Mouse (Mus musculus) adrenal gland, postnatal 14 days (tissue): ENCODE measurements around the gene Cops2. TPM values are rescaled to one million over a fixed set of nuclear protein-coding genes. Genes with fewer than 3 reads are reported as not detected.

Experiments used
- DNase-seq: peaks from one replicate; pipeline ENCODE4 v3.0.0; 2021; ENCODE audit warnings: mixed read lengths
- total RNA-seq: library from RNA; stranded (reverse); gene quantifications from 2 replicates; pipeline ENCODE4 v1.2.3, GENCODE M21; 2021

Gene Cops2
- total RNA-seq, 1 experiment from 2014 or later = 137 TPM

DNA sequence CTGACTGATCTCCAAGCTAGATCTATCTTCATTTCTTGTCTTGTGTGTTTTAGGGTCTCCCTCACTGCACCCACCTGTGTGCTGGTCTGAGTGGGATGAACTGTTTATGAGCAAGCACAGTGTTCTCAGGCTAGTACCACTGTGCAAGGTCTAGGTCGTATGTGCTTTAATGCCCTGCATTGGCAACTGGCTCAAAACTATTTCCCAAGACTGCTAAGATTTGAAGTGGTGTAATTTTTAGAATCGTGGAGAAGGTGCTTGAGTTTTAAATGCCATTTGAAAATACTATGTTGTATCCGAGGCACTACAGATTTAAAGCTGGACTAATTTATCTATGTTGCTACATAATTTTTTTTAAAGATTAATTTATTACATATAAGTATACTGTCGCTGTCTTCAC is 31.0 kb downstream of the Cops2 start:
- DNase-seq = no peak

DNA sequence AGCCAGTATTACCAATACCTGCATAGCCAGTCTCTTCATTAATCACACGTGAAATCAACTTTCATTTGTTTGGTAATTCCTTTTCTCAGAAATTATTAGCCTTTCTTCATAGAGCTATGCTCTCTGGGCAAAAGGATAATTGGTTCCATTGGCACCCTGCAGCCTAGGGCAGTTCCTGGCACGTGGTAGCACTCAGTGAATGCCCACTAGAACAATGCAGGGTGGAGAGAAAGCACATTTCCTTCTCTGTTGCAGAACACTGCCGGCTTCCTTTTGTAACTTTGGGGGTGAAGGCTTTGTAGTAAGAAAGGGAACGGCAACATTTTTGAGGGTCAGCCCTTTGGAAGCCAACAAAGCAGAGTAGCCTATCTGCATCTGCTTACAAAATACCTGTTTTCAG is 32.7 kb downstream of the Cops2 start:
- no peak for DNase-seq

DNA sequence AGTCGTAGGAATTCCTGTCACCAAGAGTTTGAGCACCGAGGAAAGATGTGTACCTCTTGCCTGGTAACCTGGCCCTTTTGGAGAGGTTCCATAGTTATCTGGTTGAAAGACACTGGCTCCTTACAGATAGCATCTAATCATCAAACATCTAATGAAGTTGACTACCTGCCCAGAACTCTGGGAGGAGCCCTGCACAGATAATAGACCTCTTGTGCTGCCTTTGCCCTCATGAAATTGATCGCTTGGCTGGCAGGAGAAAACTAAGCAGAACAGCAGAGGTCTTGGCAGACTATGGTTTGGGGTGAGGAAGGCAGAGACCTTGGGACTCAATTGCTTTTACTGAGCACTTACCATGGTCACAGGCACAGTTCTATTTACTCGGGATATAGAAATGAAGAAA is 38.5 kb downstream of the Cops2 start:
- DNase-seq = no peak

DNA sequence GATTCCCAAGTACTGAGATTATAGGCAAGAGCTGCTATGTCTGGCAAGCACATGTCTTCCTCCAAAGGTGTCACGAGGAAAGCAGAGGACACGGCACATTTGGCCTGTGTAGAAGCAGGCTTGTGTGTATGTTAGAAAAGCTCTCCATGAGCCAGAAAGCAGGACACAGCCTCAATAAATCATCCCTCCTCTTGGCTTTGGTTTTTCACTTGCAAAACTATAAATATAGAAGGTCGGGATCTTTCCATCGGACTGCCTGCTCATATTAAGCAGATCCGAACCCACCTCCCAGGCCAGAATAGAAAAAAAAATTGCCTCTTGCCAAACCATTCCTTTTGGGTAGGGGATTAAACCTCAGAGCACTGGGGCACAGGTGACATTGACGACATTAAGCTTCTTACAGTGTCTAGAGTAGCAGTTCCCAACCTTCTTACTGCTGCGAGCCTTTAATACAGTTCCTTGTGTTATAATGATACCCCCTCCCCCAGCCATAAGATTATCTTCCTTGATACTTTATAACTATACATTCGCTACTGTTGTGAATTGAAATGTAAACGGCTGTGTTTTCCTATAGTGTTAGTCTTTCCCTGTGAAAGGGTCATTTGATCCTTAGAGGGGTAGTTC is 44.9 kb downstream of the Cops2 start:
- DNase-seq = no peak

DNA sequence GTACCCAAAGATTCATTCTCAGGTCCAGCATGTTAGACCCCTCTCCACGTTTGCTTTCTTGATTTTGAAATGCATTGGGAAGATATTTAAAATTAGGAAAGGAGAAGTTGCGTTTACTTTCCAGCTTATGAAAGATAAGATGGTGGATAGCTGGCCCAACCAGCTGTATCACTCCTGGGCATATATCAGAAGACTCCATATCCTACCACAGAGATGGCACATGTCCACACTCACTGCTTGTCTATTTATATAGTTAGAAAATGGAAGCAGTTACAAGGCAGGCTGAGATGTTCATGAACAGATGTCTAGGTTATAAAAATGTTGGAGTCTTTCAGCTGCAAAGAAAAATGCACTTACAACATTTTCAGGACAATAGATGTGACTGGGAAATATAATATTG is 47.6 kb downstream of the Cops2 start:
- DNase-seq = no peak

DNA sequence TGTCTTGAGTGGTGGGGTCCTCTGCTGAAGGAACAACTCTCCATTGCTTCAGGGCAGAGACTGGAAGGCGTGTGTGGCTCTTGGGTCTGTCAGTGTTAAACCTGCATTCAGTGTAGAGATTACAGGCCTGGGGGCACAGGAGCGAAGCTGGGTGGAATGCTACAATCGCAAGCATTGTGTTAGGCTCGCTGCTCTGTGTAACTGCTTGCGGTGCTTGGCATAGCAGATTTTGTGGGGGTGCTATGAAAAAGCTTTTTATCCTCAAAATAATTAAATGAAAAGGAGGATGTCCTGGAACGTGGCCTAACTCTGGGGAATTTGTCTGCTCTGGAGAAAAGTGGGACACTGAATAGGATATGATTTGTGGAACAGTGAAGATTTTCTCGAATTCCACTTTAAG is 49.4 kb downstream of the Cops2 start:
- DNase-seq = no peak

DNA sequence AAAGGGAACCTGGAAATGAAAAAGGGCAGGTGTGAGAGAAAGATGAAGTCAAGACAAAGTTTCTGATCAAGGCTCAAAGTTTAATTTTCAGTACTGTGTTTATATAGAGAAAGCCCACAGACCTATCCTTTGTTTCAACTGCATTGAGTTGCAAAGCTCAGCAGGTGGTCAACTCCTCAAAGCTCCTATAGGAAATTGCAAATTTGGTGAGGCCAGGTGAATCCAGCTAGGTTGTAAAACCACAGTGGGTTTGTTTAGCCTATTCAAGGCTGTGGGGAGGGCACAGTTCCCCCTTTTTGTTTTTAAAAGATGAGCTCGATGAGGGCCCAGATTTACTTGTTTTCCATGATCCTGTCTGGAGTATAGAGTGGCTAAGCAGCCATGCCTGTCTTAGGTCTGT is 53.1 kb downstream of the Cops2 start:
- DNase-seq = no peak

DNA sequence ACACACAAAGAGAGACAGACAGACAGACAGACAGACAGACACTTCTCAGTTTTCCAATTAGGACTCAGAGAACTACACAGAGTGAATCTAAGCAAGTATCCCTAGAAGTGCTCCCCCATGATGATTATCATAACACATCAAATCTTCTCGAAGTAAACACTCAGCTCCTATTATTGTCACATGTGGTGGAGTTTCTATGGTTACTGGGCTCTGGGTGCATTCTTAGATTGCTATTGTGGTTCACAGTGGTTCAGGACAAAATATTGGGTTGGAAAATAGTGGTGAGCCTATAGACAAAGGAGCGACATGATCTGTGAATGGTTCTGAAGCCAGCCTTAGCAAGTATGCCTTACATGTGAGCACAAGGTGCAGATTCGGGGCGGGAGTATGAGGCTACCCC is 57.0 kb downstream of the Cops2 start:
- DNase-seq = no peak

DNA sequence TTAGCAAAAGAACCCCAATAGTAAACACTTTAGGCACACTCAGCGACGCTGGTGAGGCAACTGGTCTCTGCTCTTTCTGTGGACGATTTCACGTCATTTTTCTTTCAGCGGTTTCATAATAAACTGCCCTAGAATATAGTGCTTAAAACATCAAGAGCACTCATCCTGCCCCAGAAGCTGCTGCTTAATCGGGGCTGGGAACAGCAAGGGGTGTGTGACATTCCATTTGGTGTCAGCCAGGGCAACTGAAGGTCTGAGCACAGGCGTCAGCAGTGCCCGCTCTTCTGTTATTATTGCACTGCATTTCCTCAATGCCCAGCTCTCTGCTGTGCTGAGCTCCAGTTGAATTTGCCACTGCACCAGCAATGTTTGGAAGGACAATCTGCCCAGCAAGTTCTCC is 57.9 kb downstream of the Cops2 start:
- no peak for DNase-seq

DNA sequence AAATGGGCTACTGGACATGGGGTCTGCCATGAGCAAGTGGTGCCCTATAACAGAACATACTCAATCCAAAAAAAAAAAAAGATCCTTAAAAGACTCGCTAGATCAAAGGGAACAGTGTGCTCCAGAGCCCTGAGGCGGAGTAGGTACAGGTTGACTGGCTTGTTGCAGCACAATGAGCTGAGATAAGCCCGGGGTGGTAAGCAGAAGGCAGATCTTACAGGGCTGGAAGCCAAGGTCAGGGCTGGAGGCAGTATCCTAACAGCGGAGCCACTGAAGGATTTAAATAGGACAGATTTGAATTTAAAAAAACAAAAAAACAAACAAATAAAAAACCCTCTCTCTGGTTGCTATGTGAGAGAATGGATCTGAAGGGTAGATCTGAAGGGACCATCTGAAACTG is 58.5 kb downstream of the Cops2 start:
- peak; percentile 58 for DNase-seq

DNA sequence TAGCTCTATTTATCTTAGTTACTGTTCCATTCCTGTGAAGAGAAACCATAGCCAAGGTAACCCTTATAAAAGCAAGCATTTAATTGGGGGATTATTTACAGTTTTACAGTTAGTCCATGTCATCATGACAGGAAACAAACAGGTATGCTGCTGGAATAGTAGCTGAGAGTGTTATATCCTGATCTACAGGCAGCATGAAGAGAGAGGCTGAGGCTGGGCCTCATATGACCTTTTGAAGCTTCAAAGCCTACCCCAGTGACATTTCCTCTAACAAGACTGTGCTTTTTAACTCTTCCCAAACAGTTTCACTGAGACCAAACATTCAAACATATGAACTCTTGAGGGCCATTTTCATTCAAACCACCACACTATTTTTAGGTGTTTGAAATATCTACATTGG is 61.1 kb downstream of the Cops2 start:
- DNase-seq = no peak

DNA sequence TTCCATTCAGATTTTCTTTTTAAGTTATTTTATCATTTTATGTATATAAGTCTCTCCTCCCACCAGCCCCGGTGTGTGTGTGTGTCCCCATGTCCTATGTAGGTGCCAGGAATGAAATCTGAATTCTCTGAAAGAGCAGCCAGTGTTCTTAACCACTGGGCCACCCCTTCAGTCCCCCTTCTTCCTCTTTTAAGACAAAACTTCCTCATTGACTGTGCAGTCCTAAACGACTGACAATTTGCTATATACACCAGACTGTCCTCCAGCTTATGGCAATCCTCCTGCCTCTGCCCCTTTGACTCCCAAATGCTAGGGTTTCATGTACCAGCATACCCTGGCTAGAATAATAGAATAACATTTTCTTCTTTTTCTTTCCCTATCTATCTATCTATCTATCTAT is 63.8 kb downstream of the Cops2 start:
- no peak for DNase-seq

DNA sequence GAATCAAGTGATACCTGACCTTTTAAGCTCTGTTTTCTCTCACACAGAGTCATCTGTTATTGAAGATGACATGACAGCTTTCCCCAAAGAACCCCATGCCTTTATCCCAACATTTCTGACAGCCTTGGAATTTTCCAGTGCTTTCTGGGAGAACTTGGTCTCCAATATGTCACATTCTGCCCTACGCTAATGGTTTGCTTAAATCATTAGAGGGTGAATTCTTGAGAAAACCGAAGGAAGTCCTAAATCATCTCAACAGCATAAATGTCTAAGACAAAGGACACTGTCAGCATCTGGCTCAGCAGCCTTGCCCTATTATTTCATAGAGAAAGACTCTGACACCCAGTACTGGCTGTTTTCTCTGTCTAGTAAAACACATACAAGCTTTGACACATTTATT is 64.8 kb downstream of the Cops2 start:
- no peak for DNase-seq

DNA sequence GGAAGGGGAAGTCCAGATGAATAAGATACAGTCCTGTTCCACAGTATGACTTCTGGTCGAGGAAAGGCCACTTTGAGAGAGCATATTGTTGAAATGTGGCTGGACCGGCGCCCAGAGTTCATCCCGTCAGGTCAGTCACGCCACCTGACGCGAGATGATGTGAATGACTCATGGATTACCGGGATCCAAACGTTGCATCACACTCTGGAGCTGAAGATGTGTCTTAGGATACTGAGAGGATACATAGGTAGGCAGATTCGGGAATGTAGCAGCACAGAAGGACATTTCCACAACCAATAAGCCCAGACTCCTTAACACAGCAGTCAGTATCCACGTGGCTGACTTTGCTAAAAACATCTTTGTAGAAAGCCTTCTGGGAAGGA is 66.1 kb downstream of the Cops2 start:
- no peak for DNase-seq

DNA sequence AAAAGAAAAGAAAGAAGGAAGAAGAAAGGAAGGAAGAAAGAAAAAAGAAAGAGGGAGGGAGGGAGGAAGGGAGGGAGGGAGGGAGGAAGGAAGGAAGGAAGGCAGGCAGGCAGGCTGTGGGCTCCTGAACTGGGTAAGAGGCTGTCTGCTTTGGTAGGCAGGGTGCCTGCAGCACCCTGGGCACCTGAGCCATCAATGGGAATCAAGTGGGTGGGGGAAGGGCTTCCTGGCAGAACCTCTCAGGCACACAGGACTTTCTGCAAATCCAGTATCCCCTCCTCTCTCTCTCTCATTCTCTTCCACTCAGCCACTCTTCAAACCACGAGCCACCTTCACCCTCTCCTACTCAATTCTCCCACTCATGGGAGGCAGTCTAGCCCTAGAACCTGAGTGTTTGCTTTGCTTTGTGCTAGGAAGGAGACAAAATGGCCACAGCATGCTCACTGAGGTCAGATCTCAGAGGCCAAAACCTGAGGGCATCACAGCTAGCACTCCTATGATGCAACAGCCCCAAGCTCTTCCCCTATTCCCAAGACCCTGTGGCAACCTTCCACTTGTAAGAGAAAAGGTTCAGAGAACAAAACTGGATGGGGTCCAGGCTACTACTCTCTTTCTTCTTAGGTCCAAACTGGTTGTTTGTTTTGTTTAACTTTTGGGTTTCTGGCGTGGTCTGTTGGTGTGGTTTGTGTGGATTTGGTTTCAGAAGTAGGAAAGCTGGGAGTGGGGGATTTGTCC is 66.6 kb downstream of the Cops2 start:
- DNase-seq = no peak

DNA sequence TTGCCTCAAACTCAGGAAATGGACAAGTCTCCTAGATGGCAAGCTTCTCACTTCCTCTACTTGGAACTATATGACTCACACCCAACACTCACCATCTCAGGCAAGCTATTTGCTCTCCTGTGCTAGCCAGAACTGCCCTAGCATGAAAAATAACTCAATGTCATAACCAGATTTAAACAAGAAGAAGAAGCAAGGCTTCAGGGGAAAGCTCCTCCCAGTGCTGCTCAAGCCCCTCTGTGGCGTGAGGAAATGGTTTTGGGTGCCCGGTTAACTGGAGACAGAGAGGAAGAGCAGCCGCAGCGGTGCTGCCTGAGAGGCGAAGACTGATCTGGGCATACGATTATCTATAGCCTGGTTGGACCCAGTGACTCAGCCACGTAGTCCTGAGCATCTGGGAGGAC is 67.5 kb downstream of the Cops2 start:
- DNase-seq = no peak

DNA sequence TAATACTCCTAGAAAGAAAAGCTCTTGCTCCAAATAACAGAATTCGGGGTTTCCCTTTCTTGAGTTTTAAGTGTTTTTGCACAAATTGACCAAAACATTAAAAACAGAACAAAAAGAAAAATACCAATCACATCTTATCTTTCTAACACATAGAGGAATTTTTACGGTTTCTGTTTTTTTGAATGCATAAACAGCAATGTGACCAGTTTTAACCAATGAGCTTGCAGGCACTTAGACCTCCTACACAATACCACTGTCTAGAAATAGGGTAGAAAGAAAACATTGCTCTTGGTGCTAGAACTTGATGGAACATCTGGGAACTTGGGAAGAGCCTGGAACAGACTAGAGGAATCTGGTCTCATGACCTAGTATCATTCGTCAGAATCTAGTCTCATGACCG is 68.7 kb downstream of the Cops2 start:
- no peak for DNase-seq

DNA sequence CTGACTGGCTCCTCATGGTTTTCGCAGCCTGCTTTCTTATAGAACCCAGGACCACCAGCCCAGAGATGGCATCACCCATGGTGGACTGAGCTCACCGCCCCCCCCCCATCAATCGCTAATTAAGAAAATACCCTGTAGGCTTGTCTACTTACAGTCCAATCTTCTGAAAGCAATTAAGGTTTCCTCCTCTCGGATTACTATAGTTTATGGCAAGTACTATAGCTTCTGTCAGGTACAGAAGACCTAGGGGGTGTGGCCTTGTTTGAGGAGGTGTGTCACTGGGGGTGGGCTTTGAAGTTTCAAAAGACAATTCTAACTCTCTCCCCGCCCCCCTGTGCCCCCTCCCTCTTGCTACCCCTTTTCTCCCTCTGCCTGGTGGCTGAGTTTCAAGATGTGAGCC is 69.7 kb downstream of the Cops2 start:
- no peak for DNase-seq

DNA sequence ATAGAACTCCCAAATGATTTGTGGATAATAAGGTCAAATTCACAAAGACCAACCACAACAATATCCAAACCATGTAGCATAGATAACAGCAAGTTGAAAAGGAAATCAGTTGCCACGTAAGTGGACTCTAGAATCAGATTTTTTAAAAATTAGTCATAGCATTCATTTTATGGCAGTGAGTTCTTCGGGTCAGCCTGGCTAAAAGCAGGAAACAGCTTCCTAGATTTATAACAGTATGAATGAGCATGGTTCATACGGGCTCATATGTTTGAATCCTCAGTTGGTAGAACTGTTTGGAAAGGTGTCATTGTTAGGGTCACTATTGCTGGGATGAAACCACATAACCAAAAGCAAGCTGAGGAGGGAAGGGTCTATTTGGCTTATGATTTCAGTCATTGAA is 70.2 kb downstream of the Cops2 start:
- DNase-seq = no peak

DNA sequence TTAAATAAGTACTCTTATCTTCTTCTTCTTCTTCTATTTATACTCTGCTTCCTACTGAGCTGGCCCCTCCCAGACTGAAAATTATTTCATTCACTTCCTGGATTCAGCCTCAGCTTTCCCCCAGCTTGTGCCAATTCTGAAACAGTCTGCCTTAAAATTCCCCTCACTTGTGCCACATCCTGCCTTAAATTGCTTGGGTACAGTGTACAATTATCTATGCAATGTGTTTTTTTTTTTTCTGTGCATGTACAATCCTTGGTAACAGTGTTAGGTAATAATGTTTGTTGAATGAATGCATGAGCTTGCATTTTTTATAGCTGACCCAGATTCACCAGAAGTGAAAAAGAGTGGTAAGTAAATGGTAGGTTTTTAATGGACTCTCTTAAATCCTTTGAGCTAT is 70.6 kb downstream of the Cops2 start:
- DNase-seq = no peak

DNA sequence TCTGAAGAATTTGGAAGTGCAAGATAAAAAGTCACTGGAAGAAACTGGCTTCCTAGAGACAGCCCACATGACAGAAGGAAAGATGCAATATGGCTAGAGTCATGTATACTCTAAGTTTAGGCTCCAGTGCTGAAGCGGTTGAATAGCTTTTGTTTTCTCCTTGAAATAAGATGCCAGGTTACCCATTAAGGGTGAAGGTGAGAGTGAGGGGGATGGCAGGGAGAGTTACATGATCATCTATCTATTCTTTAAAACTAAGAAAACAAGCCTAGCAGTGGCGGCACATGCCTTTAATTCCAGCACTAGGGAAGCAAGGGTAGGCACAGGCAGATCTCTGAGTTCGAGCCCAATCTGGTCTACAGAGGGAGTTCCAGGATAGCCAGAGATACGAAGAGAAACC is 73.9 kb downstream of the Cops2 start:
- DNase-seq = no peak

DNA sequence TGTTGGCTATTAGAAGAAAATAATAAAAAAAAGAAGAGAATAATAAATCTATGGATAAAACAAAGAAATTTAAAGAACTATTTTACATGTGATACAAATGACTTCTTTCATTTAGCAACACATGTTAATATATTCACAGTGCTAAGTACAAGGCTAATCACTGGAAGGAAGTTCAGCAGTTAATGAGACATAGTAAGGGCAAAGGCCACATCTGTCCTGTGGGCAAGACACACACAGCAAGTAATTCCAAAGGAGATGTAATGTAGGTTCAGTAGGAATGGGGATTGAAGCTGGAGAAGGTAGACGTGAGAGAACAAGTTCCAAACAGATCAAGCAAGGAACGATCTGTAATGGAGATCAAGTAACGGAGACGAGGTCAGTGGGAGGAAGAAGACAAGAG is 74.5 kb downstream of the Cops2 start:
- DNase-seq = no peak

DNA sequence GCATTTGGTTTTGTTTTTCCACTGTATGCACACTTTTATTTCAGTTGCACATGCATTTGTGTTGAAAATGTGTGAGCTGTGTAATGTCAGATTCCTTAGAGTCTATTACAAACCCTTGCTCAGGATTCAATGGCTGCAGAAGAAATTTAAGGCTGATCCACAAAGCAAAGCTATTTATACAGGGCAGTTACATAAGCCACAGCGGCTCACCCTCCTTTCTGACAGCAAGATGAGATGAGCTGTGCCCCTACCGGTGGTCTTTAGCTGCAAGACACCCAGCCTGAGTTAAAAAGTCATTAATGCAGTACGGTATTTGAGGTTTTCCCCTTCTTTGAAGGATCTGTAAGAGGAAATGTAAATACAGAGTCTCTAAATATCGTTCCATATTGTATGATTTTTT is 75.1 kb downstream of the Cops2 start:
- no peak for DNase-seq

DNA sequence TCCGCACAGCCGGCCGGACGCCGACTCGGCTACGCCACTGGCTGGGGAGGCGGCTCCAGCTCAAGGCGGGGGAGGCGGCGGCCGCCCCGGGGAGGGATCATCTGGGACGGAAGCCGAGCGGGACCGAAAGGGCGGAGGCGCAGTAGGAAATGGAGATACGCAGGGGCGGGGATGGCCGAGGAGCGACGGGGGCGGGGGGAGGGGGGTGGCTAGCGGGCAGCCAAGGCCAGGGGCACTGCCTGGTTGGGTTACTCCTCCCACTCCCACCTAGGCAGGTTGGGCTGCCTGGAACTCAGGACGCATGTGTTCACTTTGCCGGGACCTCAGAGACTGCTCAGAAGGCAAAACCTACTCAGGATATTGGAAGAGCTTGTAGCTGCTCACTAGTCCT is 76.2 kb downstream of the Cops2 start, which contains the start of gene Secisbp2l:
Secisbp2l (minus strand) TSS at position 152 of the 391 bp plus-strand sequence.
- DNase-seq = peak; percentile 99
